Mouse (Mus musculus) cortical plate, adult 2 months (tissue): ENCODE data around the gene Sncb. TPM values are rescaled to one million over a fixed set of nuclear protein-coding genes. Genes with fewer than 3 reads are reported as not detected.

Source experiments
- H3K27ac ChIP-seq: fragments of 200-500 bp; 2 replicates; pipeline ENCODE4 v1.5.1; 2012; ENCODE audit warnings: low read length, control low read depth, inconsistent platforms; ENCODE audit not compliant: insufficient read depth
- H3K4me1 ChIP-seq: fragments of 200-500 bp; 2 replicates; pipeline ENCODE4 v1.6.1; 2011; ENCODE audit warnings: low read length; ENCODE audit not compliant: control insufficient read depth, insufficient read depth
- H3K4me3 ChIP-seq: fragments of 200-500 bp; 2 replicates; pipeline ENCODE4 v1.5.1; 2011; ENCODE audit warnings: mild to moderate bottlenecking, low read length, control low read depth; ENCODE audit not compliant: insufficient read depth
- CTCF ChIP-seq: fragments of 200-500 bp; IDR thresholded peaks from 2 replicates; pipeline ENCODE4 v1.5.1; 2011; ENCODE audit warnings: mild to moderate bottlenecking, control low read depth, low read length; ENCODE audit not compliant: insufficient read depth; ENCODE audit errors: extremely low read depth
- POLR2A ChIP-seq: fragments of 200-500 bp; IDR thresholded peaks from 2 replicates; pipeline ENCODE4 v1.6.1; 2011; ENCODE audit warnings: mild to moderate bottlenecking, low read length, control low read depth; ENCODE audit not compliant: insufficient read depth; ENCODE audit errors: extremely low read depth
- polyA plus RNA-seq: library from polyadenylated mRNA; depleted of rRNA; stranded (reverse); fragments of >200 nt; gene quantifications from 2 replicates; pipeline ENCODE4 v1.2.3, GENCODE M21; 2012; rRNA removed

The Sncb gene
- 734 and 773 TPM in 2 replicates for polyA plus RNA-seq

- TF ChIP-seq CTCF = peak; percentile 34
- peak; percentile 89 for TF ChIP-seq POLR2A
- peak within 1 kb of the TSS; percentile 96 for H3K4me3 ChIP-seq
- peak within 1 kb of the TSS; percentile 79 for H3K27ac ChIP-seq
- peaks cover 2% of the 10 kb centered on the region; the same call in 1 of the 2 replicates for H3K4me1 ChIP-seq
Observed at GRCm38 (mm10) chr13:54766192-54766768, at the start of gene Sncb. TSS of gene Sncb (minus strand) at chr13:54766595.

GRCm38 (mm10) chr13:54813381-54813780 is 47.0 kb upstream of the Sncb start:
- H3K27ac ChIP-seq = no peak overlapping the region

GRCm38 (mm10) chr13:54811476-54811875 is 45.1 kb upstream of the Sncb start:
- Histone ChIP-seq H3K4me1 (peaks cover 5% of the 10 kb centered on the region; the same call in 1 of the 2 replicates), H3K4me3 (no peak overlapping the region), H3K27ac (no peak overlapping the region)
- no peak for TF ChIP-seq POLR2A
- TF ChIP-seq CTCF = no peak

More at GRCm38 (mm10) chr13:54813381-54813780, 47.0 kb upstream of the Sncb start:
- H3K4me1 ChIP-seq = peaks cover 4% of the 10 kb centered on the region; the same call in 1 of the 2 replicates
- no peak overlapping the region for H3K4me3 ChIP-seq
- TF ChIP-seq POLR2A (no peak), CTCF (no peak)

GRCm38 (mm10) chr13:54808067-54808466 is 41.7 kb upstream of the Sncb start:
- no peak overlapping the region for H3K4me3 ChIP-seq
- no peak for TF ChIP-seq POLR2A
- TF ChIP-seq CTCF = no peak
- no peak overlapping the region for H3K27ac ChIP-seq
- H3K4me1 ChIP-seq = peaks cover 5% of the 10 kb centered on the region; the same call in 1 of the 2 replicates

- Histone ChIP-seq H3K27ac (no peak overlapping the region), H3K4me3 (no peak overlapping the region), H3K4me1 (peaks cover 1% of the 10 kb centered on the region; the same call in 1 of the 2 replicates)
- TF ChIP-seq POLR2A = no peak
- TF ChIP-seq CTCF = no peak
Observed at GRCm38 (mm10) chr13:54806434-54806976, 40.1 kb upstream of the Sncb start.

GRCm38 (mm10) chr13:54805134-54805838 is 38.9 kb upstream of the Sncb start:
- H3K27ac ChIP-seq = no peak overlapping the region
- H3K4me3 ChIP-seq = no peak overlapping the region
- peaks cover 1% of the 10 kb centered on the region; the same call in 1 of the 2 replicates for H3K4me1 ChIP-seq
- TF ChIP-seq CTCF (peak; percentile 78), POLR2A (no peak)

- H3K27ac ChIP-seq = no peak overlapping the region
- H3K4me3 ChIP-seq = no peak overlapping the region
- H3K4me1 ChIP-seq = no peaks in the 10 kb centered on the region; the same call in 1 of the 2 replicates
- 0 out of 2 replicates have a peak, but pooled peaks have one; percentile 3 for TF ChIP-seq CTCF
- TF ChIP-seq POLR2A = no peak
Observed at GRCm38 (mm10) chr13:54803010-54803409, 36.6 kb upstream of the Sncb start.

- H3K4me1 ChIP-seq = no peaks in the 10 kb centered on the region; the same call in 1 of the 2 replicates
- H3K4me3 ChIP-seq = no peak overlapping the region
- H3K27ac ChIP-seq = no peak overlapping the region
- TF ChIP-seq POLR2A = no peak
- TF ChIP-seq CTCF = no peak
Observed at GRCm38 (mm10) chr13:54800206-54800605, 33.8 kb upstream of the Sncb start.

GRCm38 (mm10) chr13:54799701-54800100 is 33.3 kb upstream of the Sncb start:
- Histone ChIP-seq H3K4me3 (no peak overlapping the region), H3K27ac (no peak overlapping the region)
- no peak for TF ChIP-seq POLR2A
- TF ChIP-seq CTCF = peak; percentile 95

More at GRCm38 (mm10) chr13:54799701-54800100, 33.3 kb upstream of the Sncb start:
- H3K4me1 ChIP-seq = no peaks in the 10 kb centered on the region; the same call in 1 of the 2 replicates
